10 mouse cellular contexts compared by ENCODE assay signal in genomic region chr8:13685674-13686314, GRCm38 (mm10). TPM values are rescaled to one million over a fixed set of nuclear protein-coding genes. Genes with fewer than 3 reads are reported as not detected.
DNase-seq lines count a peak whose midpoint lies in the region; ATAC-seq lines count a peak whose summit lies in the region.
"Had no signal": no experiment of that assay in that cellular context is flagged by ENCODE, and none has a peak within 500 bp of the region (broad histone marks: within the 10 kb centered on the region; RNA-seq: fewer than 3 reads in every experiment).

No protein-coding gene starts in this region.

- no peaks in the 10 kb centered on the region for H3K27me3 ChIP-seq in splenic B cell, adult 2 months (ENCODE audit: control insufficient read depth, insufficient read depth, low read length, poor library complexity, severe bottlenecking)
- H3K27me3 ChIP-seq: forebrain, embryonic 13.5 days; limb, embryonic 12.5 days had no signal

- DNase-seq in layer of hippocampus, adult 9-11 months: peak; percentile 69
- DNase-seq in layer of hippocampus, adult 8-10 months (ENCODE audit: low spot score in 2 of 2): no peak
- peak; percentile 71 for DNase-seq in MEL-GATA-1-ER (ENCODE audit: extremely low read depth, low read depth)
- DNase-seq in splenic B cell, adult 2 months (ENCODE audit: low read depth, low spot score): peak; percentile 85
- DNase-seq in kidney, adult 8-10 months: no peak
- DNase-seq in adrenal gland, adult 18-20 months (ENCODE audit: low spot score in 2 of 2): no peak
- no peak for DNase-seq in urinary bladder, postnatal 25 days (ENCODE audit: low spot score)

- H3K36me3 ChIP-seq in splenic B cell, adult 2 months (ENCODE audit: control insufficient read depth, insufficient read depth, low read length, poor library complexity, severe bottlenecking): no peaks in the 10 kb centered on the region
- H3K36me3 ChIP-seq: limb, embryonic 12.5 days had no signal

- ATAC-seq in hematopoietic stem cell, adult 5-6 weeks (replicated peaks in 1 of 2; ENCODE audit: insufficient read depth in 1 of 2, low FRiP score in 2 of 2, low TSS enrichment in 1 of 2, low read depth in 1 of 2, poor library complexity in 2 of 2, severe bottlenecking in 2 of 2): peak; percentile 85 to 89
- ATAC-seq: forebrain, embryonic 13.5 days had no signal

RNA-seq across cellular contexts. Expression of gene Rasa3, which starts 8.4 kb away (rescaled TPM):
- 10 to 100 TPM; 62.7 to 74.3 (median 68.2) TPM for total RNA-seq in layer of hippocampus, adult 8-10 months (2022)
- total RNA-seq in hematopoietic stem cell, adult 5-6 weeks (2017): 104 and 131 TPM in 2 replicates
- 10 to 100 TPM; 19.1 to 30.6 TPM for total RNA-seq in adrenal gland, adult 18-20 months (2021)

RNA-seq across cellular contexts. Expression of gene Cfap97d2, which starts 19.9 kb away (rescaled TPM):
- total RNA-seq in layer of hippocampus, adult 8-10 months (2022): 1 to 10 TPM; 1.8 to 3.6 (median 2.7) TPM
- total RNA-seq in hematopoietic stem cell, adult 5-6 weeks (2017): not detected in 2 replicates
- total RNA-seq in adrenal gland, adult 18-20 months (2021): not detected

Comparison
In these comparisons a context has a peak if more than half of its experiments do, and no peak if none do; other contexts are left out.
1. DNase-seq: peak in layer of hippocampus, adult 9-11 months (single experiment), MEL-GATA-1-ER (single experiment) and splenic B cell, adult 2 months (single experiment); none in layer of hippocampus, adult 8-10 months (0 of 2), kidney, adult 8-10 months (0 of 2), adrenal gland, adult 18-20 months (0 of 2) and urinary bladder, postnatal 25 days (single experiment).